Mouse (Mus musculus) spleen, adult 2 months (tissue): Measurements from ENCODE around the gene Cemip2. TPM values are rescaled to one million over a fixed set of nuclear protein-coding genes. Genes with fewer than 3 reads are reported as not detected.
"Not testable (repeated sequence)": the region's sequence is repeated elsewhere in the genome, so short reads cannot be mapped to it uniquely, and the experiment has no call there.

Experiments
- DNase-seq, 2 experiments: peaks; one replicate each; pipeline versions ENCODE4 v3.0.0 to v3.0.0-alpha.2; 2012 to 2021; ENCODE audit warnings: low spot score in 2 of 2, low read depth in 1 of 2
- H3K27ac ChIP-seq: fragments of 200-500 bp; 2 replicates; pipeline ENCODE4 v1.5.1; 2012; ENCODE audit warnings: low read length, inconsistent platforms; ENCODE audit not compliant: insufficient read depth
- H3K27me3 ChIP-seq: fragments of 200-500 bp; 2 replicates; pipeline ENCODE4 v1.6.1; 2012; ENCODE audit warnings: mild to moderate bottlenecking, moderate library complexity, low read length, inconsistent platforms; ENCODE audit not compliant: control insufficient read depth, insufficient read depth
- H3K36me3 ChIP-seq: fragments of 200-500 bp; 2 replicates; pipeline ENCODE4 v1.6.1; 2012; ENCODE audit warnings: mild to moderate bottlenecking, low read length, inconsistent platforms; ENCODE audit not compliant: control insufficient read depth, insufficient read depth
- H3K4me1 ChIP-seq: fragments of 200-500 bp; 2 replicates; pipeline ENCODE4 v1.6.1; 2011; ENCODE audit warnings: inconsistent platforms; ENCODE audit not compliant: control insufficient read depth, insufficient read depth, insufficient read length
- H3K4me3 ChIP-seq: fragments of 200-500 bp; 2 replicates; pipeline ENCODE4 v1.5.1; 2011; ENCODE audit warnings: mild to moderate bottlenecking, inconsistent platforms; ENCODE audit not compliant: insufficient read depth, insufficient read length; ENCODE audit errors: extremely low read depth
- CTCF ChIP-seq: fragments of 200-500 bp; IDR thresholded peaks from 2 replicates; pipeline ENCODE4 v1.5.1; 2011; ENCODE audit warnings: mild to moderate bottlenecking, inconsistent platforms; ENCODE audit not compliant: insufficient read depth, insufficient read length, insufficient replicate concordance; ENCODE audit errors: extremely low read depth
- POLR2A ChIP-seq: fragments of 200-500 bp; IDR thresholded peaks from 2 replicates; pipeline ENCODE4 v1.6.1; 2011; ENCODE audit warnings: low read depth, low read length, inconsistent platforms
- WGBS: fragments of 180-500 bp; shearing (Covaris S2); methylation state at CpG from one replicate; pipeline ENCODE4 v1.1.7; 2018; 5-methylcytosine and 5-hydroxymethylcytosine counted together
- polyA plus RNA-seq: library from polyadenylated mRNA; depleted of rRNA; stranded (reverse); fragments of >200 nt; gene quantifications from 2 replicates; pipeline ENCODE4 v1.2.3, GENCODE M21; 2012

Gene Cemip2
- polyA plus RNA-seq, 1 experiment, result 2.5 TPM

- Histone ChIP-seq H3K4me3 (no peak overlapping the region), H3K27me3 (no peaks in the 10 kb centered on the region), H3K27ac (peak overlapping the region; percentile 30; the same call in 1 of the 2 replicates), H3K36me3 (no peaks in the 10 kb centered on the region), H3K4me1 (peaks cover 18% of the 10 kb centered on the region; the same call in 1 of the 2 replicates)
- TF ChIP-seq POLR2A (no peak), CTCF (no peak)
- peak in 1 of 2 experiments; percentile 12 for DNase-seq
- 62% methylated on average over 9 of the region's 9 CpGs for WGBS
Observed at GRCm38 (mm10) chr19:21862991-21863931, 85.1 kb downstream of the Cemip2 start.

- 71% methylated on average over 7 of the region's 7 CpGs for WGBS
- Histone ChIP-seq H3K4me1 (peaks cover 16% of the 10 kb centered on the region; the same call in 1 of the 2 replicates), H3K27me3 (no peaks in the 10 kb centered on the region), H3K27ac (no peak overlapping the region), H3K4me3 (no peak overlapping the region), H3K36me3 (no peaks in the 10 kb centered on the region)
- TF ChIP-seq CTCF (no peak), POLR2A (no peak)
- no peak for DNase-seq
Observed at GRCm38 (mm10) chr19:21865242-21866055, 87.3 kb downstream of the Cemip2 start.

- no peak for DNase-seq
- no peak for TF ChIP-seq POLR2A
- TF ChIP-seq CTCF, result no peak
- H3K4me3 ChIP-seq, result no peak overlapping the region
- no peaks in the 10 kb centered on the region for H3K27me3 ChIP-seq
- peaks cover 12% of the 10 kb centered on the region; the same call in 1 of the 2 replicates for H3K4me1 ChIP-seq
- H3K36me3 ChIP-seq, result no peaks in the 10 kb centered on the region
- H3K27ac ChIP-seq, result no peak overlapping the region
Observed at GRCm38 (mm10) chr19:21866094-21866493, 88.0 kb downstream of the Cemip2 start.

GRCm38 (mm10) chr19:21866756-21867155, 88.6 kb downstream of the Cemip2 start:
- H3K36me3 ChIP-seq, H3K27ac ChIP-seq, H3K4me1 ChIP-seq, H3K27me3 ChIP-seq, H3K4me3 ChIP-seq, DNase-seq: not testable (repeated sequence)
- WGBS, result 83% methylated on average over 4 of the region's 4 CpGs

GRCm38 (mm10) chr19:21868471-21868870, 90.3 kb downstream of the Cemip2 start:
- no peaks in the 10 kb centered on the region for H3K36me3 ChIP-seq
- no peak overlapping the region for H3K27ac ChIP-seq
- WGBS, result 84% methylated on average over 2 of the region's 2 CpGs
- no peaks in the 10 kb centered on the region for H3K27me3 ChIP-seq
- TF ChIP-seq POLR2A, result no peak
- TF ChIP-seq CTCF, result no peak
- H3K4me3 ChIP-seq, result no peak overlapping the region
- peaks cover 2% of the 10 kb centered on the region; the same call in 1 of the 2 replicates for H3K4me1 ChIP-seq
- no peak for DNase-seq

- Histone ChIP-seq H3K27me3 (no peaks in the 10 kb centered on the region), H3K4me1 (no peaks in the 10 kb centered on the region), H3K4me3 (no peak overlapping the region), H3K27ac (no peak overlapping the region), H3K36me3 (no peaks in the 10 kb centered on the region)
- DNase-seq, result no peak
- no peak for TF ChIP-seq POLR2A
- no peak for TF ChIP-seq CTCF
- 86% methylated on average over 8 of the region's 8 CpGs for WGBS
Observed at GRCm38 (mm10) chr19:21882110-21882940, 104.2 kb downstream of the Cemip2 start.
